Mouse (Mus musculus): ENCODE data around the gene Spsb3.

The Spsb3 gene

DNA sequence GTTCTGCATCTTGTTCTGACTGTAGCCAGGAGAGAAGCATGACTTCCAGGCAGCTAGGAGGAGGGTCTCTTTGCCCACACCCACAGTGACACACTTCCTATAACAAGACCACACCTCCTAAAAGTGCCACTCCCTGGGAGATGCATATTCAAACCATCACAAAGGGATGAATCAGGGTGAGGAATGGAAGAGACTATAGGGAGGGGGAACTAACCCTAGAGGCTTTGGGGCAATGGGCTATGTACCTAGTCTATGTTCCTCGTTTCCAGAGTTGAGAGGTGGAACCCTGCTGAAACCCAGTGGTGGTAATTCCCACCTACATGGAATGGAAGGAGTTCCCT is 12.1 kb upstream of the Spsb3 start:
- no peak for DNase-seq (ENCODE audit: low spot score)

DNA sequence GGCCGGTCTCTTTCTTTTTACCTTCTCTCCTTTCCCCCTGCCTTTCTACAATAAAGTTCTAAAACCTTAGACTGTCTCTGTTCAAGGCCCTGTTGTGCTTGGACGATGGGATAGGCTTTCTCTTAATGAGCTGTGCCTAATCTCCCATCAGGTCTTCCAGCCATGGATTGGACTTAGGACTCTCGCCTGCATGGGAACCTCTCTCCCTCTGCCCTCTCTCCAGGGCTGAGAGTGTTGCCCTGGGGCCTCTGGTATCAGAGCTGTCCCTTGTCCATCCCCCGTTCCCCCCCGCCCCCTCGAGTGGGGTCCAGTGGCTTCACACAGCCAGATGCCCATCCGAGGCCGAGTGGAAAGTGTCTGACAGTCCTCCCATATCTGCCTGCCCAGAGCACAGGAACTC is 11.5 kb upstream of the Spsb3 start:
- no peak for DNase-seq (ENCODE audit: low spot score)

DNA sequence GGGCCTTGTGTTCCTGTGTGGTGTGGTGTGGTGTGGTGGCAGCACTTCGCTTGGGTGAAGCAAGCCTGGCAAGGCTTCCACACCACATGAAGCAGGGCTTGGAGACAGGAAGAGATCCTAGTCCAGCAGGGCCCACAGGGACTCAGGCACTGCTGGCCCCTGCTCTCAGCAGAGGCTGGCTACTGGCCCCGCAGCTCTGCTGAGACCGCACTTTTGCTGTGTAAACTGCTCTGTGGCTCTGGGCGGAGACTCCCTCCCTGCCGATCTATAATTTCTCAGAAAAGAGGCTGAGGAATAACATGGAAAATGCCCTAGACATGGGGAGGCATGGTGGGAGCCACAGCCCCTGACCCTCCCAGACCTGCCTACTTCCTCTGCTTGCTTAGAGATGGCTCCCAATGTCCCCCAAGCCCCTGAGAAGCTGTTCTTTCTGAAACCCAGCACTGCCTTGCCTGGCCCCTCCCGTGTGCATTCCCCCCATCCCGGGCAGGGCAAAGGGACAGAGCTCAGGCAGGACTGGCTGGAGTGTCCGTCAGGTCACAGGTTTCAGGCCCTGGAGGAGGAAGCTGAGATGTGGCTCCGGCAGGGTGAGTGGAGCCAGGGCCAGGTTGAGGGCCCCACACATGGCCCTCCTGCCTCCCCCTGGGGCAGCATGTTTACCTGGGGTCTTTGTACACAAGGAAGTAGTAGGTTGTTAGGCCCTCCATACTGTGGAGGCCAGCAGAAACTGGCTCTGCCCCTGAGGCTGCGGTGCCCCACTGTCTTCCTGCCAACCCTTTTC is 8.9 kb upstream of the Spsb3 start:
- no peak for DNase-seq (ENCODE audit: low spot score)

GRCm38 (mm10) chr17:24878117-24878397 is 8.4 kb upstream of the Spsb3 start:
- DNase-seq (ENCODE audit: low spot score), result no peak

DNA sequence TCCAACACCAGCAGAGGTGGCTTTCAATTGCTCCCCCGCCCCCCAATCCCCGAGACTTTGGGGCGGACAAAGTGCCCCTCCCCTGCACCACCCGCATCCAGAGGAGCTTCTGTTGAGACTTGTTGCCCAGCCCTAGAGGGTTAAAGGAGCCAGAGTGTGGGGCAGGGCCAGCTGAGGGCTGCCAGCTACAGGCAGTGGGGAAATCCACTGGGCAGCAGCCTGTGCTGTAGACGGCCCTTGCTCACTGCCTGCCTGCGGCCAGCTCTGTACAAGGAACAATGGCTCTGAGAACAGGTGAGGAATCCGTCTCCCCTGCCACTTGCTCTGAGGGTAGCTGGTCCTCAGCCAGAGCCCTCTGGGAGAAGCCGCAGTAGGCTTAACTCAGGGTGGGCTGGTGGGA is 7.9 kb upstream of the Spsb3 start:
- no peak for DNase-seq (ENCODE audit: low spot score)

DNA sequence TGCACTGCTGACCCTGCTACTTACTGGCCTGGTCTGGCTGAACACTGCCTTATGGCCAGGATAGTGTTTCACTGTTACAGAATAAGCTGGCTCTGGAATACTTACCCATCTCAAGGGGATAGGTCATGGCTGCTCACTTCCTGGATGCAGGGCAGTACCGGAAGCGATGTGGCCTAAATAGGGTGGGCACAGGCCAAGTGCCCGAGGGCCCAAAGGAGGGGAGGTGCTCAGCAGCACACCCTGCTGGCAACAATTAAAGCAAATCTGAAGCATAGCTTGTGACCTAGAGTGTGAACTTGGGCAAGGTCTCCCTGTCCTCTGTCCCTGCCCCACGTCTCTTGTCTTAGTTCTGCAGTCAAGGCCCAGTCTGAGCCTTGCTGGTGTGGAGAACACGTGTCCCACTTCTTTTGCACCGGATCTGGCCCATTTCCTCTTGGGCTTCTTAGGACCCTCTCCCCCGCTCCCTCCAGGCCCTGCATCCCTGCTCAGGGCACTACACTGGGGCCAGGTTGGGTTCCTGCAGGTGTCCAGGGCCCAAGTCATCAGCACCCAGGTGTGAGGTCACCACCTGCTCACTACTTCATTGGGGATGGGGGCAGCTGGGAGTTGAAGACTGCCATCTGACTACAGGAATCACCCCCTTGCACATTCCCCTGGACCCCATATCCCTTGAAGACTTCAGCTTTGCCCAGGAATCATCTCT is 4.6 kb upstream of the Spsb3 start:
- DNase-seq (ENCODE audit: low spot score), result no peak

GRCm38 (mm10) chr17:24884391-24884790 is 2.1 kb upstream of the Spsb3 start:
- no peak for DNase-seq (ENCODE audit: low spot score)

GRCm38 (mm10) chr17:24885356-24886133 is 898 bp upstream of the Spsb3 start:
- DNase-seq (ENCODE audit: low spot score), result no peak

GRCm38 (mm10) chr17:24886932-24887271 is 459 bp downstream of the Spsb3 start:
- DNase-seq (ENCODE audit: low spot score), result no peak

DNA sequence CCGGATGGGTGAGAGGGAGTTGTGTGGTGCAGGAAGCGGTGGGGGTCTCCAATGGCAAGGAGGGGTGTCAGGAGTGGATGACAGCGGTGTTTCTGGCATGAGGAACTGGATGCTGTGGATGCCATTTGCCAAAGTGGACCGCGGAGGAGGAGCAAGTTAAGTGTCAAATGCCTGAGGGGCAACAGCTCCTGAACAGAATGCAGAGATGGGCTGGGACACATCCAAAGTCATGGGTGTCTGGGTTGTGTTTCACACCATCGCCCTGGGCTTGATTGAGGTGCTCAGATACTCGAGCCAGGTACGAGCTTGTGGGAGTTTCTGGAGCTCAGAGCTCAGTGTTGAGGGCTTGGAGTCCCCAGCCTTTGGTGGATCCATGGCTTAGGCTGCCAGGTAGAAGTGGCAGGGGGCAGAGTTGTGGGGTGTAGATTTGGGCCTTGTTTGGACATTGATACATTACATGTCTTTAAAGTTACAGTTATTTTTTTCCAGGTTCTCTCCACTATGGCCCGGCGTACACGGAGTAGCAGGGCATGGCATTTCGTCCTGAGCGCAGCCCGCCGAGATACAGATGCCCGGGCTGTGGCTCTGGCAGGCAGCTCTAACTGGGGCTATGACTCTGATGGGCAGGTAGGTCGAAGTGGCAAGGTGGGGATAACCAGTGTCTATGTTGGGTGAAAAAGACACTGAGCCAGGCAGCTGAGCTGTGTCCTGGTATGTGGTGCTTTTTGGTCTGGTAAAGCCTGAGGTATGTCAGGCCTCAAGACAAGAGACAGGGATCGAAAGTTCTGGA is 1.0 kb downstream of the Spsb3 start:
- no peak for DNase-seq (ENCODE audit: low spot score)

- no peak for DNase-seq (ENCODE audit: low spot score)
Measured at GRCm38 (mm10) chr17:24888862-24889261, 2.4 kb downstream of the Spsb3 start.

DNA sequence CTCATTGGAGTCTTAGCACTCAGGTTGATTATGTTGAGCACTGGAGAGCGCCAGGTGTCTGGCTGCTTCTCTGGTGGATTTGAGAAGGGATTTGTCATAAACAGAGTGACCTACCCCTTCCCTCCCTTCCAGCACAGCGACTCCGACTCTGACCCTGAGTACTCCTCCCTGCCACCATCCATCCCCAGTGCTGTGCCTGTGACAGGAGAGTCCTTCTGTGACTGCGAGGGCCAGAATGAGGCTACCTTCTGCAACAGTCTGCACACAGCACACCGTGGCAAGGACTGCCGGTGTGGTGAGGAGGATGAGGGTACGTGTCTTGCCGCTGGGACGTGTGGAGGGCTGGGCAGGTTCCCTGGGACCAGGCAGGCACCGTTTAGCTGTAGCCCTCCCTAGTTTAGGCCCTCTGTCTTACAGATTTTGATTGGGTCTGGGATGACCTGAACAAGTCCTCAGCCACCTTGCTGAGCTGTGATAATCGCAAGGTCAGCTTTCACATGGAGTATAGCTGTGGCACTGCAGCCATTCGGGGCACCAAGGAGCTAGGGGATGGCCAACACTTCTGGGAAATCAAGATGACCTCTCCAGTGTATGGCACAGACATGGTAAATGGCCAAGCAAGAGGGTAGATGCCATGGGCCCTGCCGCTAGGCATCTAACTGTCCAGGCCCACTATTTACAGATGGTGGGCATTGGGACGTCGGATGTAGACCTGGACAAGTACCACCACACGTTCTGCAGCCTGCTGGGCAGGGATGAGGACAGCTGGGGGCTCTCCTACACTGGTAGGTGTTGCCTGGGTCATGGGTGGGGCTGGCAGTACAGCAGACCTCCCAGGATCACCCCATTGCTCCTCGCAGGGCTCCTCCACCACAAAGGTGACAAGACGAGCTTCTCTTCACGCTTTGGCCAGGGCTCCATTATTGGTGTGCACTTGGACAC is 4.0 kb downstream of the Spsb3 start:
- no peak for DNase-seq (ENCODE audit: low spot score)

DNA sequence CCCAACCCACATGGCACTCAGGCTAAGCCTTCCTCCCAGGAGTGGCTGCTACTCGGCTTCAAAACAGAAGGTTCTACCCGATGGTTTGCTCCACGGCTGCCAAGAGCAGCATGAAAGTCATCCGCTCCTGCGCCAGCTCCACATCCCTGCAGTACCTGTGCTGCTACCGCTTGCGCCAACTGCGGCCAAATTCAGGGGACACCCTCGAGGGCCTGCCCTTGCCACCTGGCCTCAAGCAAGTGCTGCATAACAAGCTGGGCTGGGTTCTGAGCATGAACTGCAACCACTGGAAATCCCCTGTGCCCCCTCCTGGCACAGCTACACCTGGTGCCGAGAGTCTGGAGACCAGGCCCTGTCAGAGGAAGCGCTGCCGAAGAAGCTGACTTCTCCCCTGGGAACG is 4.9 kb downstream of the Spsb3 start:
- no peak for DNase-seq (ENCODE audit: low spot score)

DNA sequence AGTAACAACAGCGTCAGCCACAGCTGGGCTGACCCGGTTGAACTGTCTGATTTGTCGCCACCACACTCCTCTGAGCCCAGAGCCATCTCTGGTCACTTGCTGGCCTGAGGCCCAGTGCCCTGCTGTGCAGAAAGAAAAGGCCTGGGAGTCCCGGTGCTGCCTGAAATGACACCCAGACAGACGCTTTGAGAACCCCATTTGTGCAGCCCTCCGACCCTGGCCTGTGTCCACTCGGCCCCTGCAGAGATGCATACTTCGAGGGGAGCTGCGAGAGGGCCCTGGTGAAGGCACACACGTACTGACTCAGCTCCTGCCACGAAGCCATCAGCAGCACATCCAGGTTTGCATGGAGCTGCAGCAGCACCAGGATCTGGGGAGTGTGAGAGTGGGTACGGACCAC is 6.3 kb downstream of the Spsb3 start:
- no peak for DNase-seq (ENCODE audit: low spot score)

- DNase-seq (ENCODE audit: low spot score), result no peak
Measured at GRCm38 (mm10) chr17:24893276-24893675, 6.8 kb downstream of the Spsb3 start.

- DNase-seq (ENCODE audit: low spot score), result no peak
Measured at GRCm38 (mm10) chr17:24894061-24894994, 7.9 kb downstream of the Spsb3 start.

DNA sequence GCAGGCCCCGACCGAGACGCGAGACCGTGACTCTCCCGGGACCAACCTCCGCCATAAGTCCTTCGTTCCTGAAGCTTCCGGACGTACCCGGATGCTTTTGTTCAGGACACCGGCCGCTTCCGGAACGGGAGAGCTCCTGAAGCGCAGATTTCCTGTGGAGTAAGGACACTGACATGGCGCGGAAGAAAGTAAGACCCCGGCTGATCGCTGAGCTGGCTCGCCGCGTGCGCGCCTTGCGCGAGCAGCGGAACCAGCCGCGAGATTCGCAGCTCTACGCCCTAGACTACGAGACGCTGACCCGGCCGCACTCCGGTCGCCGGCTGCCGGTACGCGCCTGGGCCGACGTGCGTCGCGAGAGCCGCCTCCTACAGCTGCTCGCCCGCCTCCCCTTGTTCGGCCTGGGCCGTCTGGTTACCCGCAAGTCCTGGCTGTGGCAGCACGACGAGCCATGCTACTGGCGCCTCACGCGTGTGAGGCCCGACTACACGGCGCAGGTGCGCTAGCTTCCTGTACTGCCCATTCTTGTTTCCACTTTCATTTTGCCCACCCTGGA is 8.6 kb downstream of the Spsb3 start, which contains the start of the genes Eme2 and Mrps34:
Gene Eme2, minus strand, starts transcription at position 93 of the 553 bp plus-strand sequence.
Gene Mrps34, plus strand, starts transcription at position 122 of the 553 bp plus-strand sequence.
- no peak for DNase-seq (ENCODE audit: low spot score)

GRCm38 (mm10) chr17:24895571-24896240 is 9.3 kb downstream of the Spsb3 start:
- no peak for DNase-seq (ENCODE audit: low spot score)
